Mouse (Mus musculus) stomach, embryonic 16.5 days (tissue): ENCODE data around the gene Ficd. TPM values are rescaled to one million over a fixed set of nuclear protein-coding genes. Genes with fewer than 3 reads are reported as not detected.
"Not testable (repeated sequence)": the region's sequence is repeated elsewhere in the genome, so short reads cannot be mapped to it uniquely, and the experiment has no call there.

ENCODE experiments used
- ATAC-seq: fragments of 200-750 bp; cut with Nextera tagmentation; 2 replicates; pipeline ENCODE4 v1.8.0; 2017; ENCODE audit warnings: moderate number of reproducible peaks, moderate TSS enrichment; ENCODE audit not compliant: insufficient read depth, low FRiP score
- H3K27ac ChIP-seq: fragments of 300-500 bp; sonication (generic); 2 replicates; pipeline ENCODE4 v1.5.1; 2014; ENCODE audit warnings: low read length
- H3K27me3 ChIP-seq: fragments of 300-500 bp; sonication (generic); 2 replicates; pipeline ENCODE4 v1.6.1; 2014; ENCODE audit warnings: low read length, control low read depth, mixed read lengths; ENCODE audit not compliant: control insufficient read depth, insufficient read depth
- H3K36me3 ChIP-seq: fragments of 300-500 bp; sonication (generic); 2 replicates; pipeline ENCODE4 v1.6.1; 2014; ENCODE audit warnings: low read length; ENCODE audit not compliant: control insufficient read depth, insufficient read depth
- H3K4me1 ChIP-seq: fragments of 300-500 bp; sonication (generic); 2 replicates; pipeline ENCODE4 v1.6.1; 2014; ENCODE audit warnings: low read length, control low read depth, mixed read lengths; ENCODE audit not compliant: control insufficient read depth, insufficient read depth
- H3K4me2 ChIP-seq: fragments of 300-500 bp; sonication (generic); 2 replicates; pipeline ENCODE4 v1.6.1; 2014; ENCODE audit warnings: low read depth, low read length, mixed read lengths
- H3K4me3 ChIP-seq: fragments of 300-500 bp; sonication (generic); replicated peaks from 2 replicates; pipeline ENCODE4 v1.5.1; 2014; ENCODE audit warnings: mild to moderate bottlenecking, low read length
- H3K9ac ChIP-seq: fragments of 300-500 bp; sonication (generic); 2 replicates; pipeline ENCODE4 v1.6.1; 2014; ENCODE audit warnings: low read length
- H3K9me3 ChIP-seq: fragments of 300-500 bp; sonication (generic); replicated peaks from 2 replicates; pipeline ENCODE4 v1.6.1; 2016; ENCODE audit warnings: low read length, control low read depth; ENCODE audit not compliant: control insufficient read depth
- WGBS: fragments of 180-500 bp; shearing (Covaris S2); extraction: QIAGEN DNeasy Blood & Tissue Kit; methylation state at CpG from one replicate; pipeline ENCODE4 v1.1.7; 2014; 5-methylcytosine and 5-hydroxymethylcytosine counted together
- polyA plus RNA-seq: library from polyadenylated mRNA; unstranded; fragments of >200 nt; fragmentation: Nextera tagmentation; extraction: Ambion mirVana; gene quantifications from 2 replicates; pipeline ENCODE4 v1.2.1, GENCODE M21; 2015

The Ficd gene
- polyA plus RNA-seq, 1 experiment from 2014 or later = 7.0 TPM

DNA sequence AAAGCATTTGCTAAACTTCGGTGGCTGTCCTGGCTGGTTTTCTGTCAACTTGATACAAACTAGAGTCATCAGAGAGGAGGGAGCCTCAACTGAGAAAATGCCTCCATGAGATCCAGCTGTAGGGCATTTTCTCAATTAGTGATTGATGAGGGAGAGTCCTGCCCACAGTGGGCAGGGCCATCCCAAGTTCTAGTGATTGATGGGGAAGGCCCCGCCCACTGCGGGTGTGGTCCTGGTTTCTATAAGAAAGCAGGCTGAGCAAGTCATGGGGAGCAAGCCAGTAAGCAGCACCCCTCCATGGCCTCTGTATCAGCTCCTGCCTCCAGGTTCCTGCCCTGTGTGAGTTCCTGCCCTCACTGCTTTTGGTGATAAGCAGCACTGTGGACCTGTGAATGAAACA, 48.5 kb downstream of the Ficd start:
- peak; percentile 4; the same call in 1 of the 2 replicates for ATAC-seq
- Histone ChIP-seq H3K4me2 (0 out of 2 replicates have a peak overlapping the region, but pooled peaks have one; percentile 32), H3K27ac (peak overlapping the region; percentile 97), H3K9ac (peak overlapping the region; percentile 60; the same call in 1 of the 2 replicates), H3K4me1 (peaks cover 23% of the 10 kb centered on the region)
- not testable (repeated sequence) for H3K27me3 ChIP-seq, H3K4me3 ChIP-seq, H3K36me3 ChIP-seq, H3K9me3 ChIP-seq
- 23% methylated on average over 3 of the region's 3 CpGs for WGBS

DNA sequence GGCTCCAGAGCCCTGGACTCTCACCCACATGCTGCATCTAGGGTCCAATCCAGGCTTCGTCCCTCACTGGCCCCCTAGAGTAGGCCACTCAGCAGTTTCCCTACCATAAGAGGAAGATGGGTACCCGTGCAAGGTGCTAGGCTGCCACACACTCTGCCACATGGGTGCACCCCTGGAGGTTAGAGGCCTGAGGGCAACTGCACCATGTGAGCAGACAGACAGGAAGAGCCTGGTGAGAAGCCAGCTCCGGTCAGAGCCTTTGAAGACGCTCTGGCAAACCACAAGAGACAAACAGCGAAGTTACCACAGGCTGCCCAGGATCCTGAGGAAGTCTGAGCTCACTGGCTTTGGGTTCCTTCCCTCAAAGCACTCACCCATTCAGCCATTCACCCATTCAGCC, 51.4 kb downstream of the Ficd start:
- H3K9ac ChIP-seq = no peak overlapping the region
- H3K27me3 ChIP-seq = peaks cover 3% of the 10 kb centered on the region; the same call in 1 of the 2 replicates
- no peak overlapping the region for H3K4me3 ChIP-seq
- H3K4me2 ChIP-seq = no peak overlapping the region
- no peaks in the 10 kb centered on the region for H3K36me3 ChIP-seq
- peaks cover 40% of the 10 kb centered on the region for H3K4me1 ChIP-seq
- H3K9me3 ChIP-seq = no peaks in the 10 kb centered on the region
- 70% methylated on average over 5 of the region's 5 CpGs for WGBS
- ATAC-seq = no peak
- no peak overlapping the region for H3K27ac ChIP-seq

DNA sequence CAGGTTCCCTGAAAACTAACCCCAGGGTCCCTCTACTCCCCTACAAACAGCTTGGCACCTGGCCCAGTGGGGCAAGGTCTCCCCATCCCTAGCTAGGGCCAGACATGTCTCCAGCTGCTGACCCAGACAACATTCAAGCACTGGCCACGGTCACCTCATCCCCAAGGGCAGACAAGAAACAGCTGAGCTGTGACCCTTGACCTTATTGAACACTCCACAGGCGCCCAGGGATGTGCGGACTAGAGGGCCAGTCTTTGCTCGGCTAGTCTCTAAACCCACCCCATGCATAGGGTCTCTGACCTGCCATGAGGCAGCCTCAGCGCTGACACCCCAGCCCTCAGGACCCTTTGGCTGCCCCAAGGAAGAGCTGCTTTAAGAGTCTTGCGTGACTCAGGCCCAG, 53.0 kb downstream of the Ficd start:
- Histone ChIP-seq H3K36me3 (no peaks in the 10 kb centered on the region), H3K4me2 (no peak overlapping the region), H3K9ac (no peak overlapping the region), H3K4me3 (no peak overlapping the region), H3K4me1 (peaks cover 31% of the 10 kb centered on the region), H3K9me3 (no peaks in the 10 kb centered on the region), H3K27ac (peak overlapping the region; percentile 83), H3K27me3 (no peaks in the 10 kb centered on the region)
- 34% methylated on average over 6 of the region's 6 CpGs for WGBS
- peak; percentile 14; the same call in 1 of the 2 replicates for ATAC-seq

DNA sequence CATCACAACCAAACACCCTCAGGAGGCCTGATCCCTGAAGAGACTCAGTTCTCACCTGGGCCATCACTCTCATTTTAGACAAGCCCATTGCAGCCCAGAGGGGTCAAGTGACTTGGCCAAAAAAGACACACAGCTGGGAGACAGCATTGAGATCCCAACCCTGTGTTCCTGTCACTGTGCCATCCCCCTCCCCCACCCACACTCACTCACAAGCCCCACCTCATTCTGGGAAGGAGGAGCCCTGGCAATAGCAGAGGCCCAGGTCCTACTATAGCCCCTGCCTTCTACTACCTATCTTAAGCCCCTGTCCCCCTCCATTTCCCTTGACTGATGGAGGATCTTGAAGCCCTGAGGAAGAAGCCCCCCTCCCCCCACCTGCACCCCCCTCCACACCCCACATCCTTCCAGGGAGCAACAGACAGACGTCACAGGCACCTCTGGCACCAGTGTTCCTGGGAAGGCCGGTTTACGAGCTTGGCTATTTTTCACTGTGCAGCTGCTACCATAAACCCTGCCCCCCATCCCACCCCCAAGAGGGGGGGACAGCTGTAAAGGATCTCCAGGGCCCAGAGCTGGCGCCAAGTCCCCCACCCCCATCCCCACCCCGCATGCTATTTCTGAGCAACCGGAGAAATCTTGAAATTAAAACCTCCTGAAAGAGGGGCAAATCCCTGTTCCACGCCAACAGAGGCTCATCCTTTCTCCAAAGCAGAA, 53.6 kb downstream of the Ficd start:
- H3K4me1 ChIP-seq = peaks cover 29% of the 10 kb centered on the region
- peak overlapping the region; percentile 83 for H3K27ac ChIP-seq
- no peaks in the 10 kb centered on the region for H3K27me3 ChIP-seq
- WGBS = 30% methylated on average over 7 of the region's 7 CpGs
- ATAC-seq = peak; percentile 83
- no peaks in the 10 kb centered on the region for H3K36me3 ChIP-seq
- no peak overlapping the region for H3K4me3 ChIP-seq
- 0 out of 2 replicates have a peak overlapping the region, but pooled peaks have one; percentile 31 for H3K4me2 ChIP-seq
- no peaks in the 10 kb centered on the region for H3K9me3 ChIP-seq
- H3K9ac ChIP-seq = peak overlapping the region; percentile 43

Other genes with a start within 250 kb of the Ficd start
- gene Wscd2, start 245.5 kb upstream of the Ficd start, polyA plus RNA-seq = 6.2 and 6.4 TPM in 2 replicates
- gene Cmklr1, start 85.4 kb upstream of the Ficd start, polyA plus RNA-seq = 3.4 and 4.2 TPM in 2 replicates
- not detected in 2 replicates for gene 1700069L16Rik, start 11.0 kb upstream of the Ficd start, polyA plus RNA-seq
- gene Sart3, start 36.7 kb downstream of the Ficd start, polyA plus RNA-seq = 30.8 and 35.0 TPM in 2 replicates
- 97.0 and 112 TPM in 2 replicates for gene Iscu, start 36.9 kb downstream of the Ficd start, polyA plus RNA-seq
- 71.4 and 73.0 TPM in 2 replicates for gene Tmem119, start 64.7 kb downstream of the Ficd start, polyA plus RNA-seq
- 7.3 and 9.1 TPM in 2 replicates for gene Selplg, start 96.8 kb downstream of the Ficd start, polyA plus RNA-seq
- 145 and 159 TPM in 2 replicates for gene Coro1c, start 173.0 kb downstream of the Ficd start, polyA plus RNA-seq